Mouse (Mus musculus): ENCODE measurements around the gene Eif4g3.

Eif4g3 gene

DNA sequence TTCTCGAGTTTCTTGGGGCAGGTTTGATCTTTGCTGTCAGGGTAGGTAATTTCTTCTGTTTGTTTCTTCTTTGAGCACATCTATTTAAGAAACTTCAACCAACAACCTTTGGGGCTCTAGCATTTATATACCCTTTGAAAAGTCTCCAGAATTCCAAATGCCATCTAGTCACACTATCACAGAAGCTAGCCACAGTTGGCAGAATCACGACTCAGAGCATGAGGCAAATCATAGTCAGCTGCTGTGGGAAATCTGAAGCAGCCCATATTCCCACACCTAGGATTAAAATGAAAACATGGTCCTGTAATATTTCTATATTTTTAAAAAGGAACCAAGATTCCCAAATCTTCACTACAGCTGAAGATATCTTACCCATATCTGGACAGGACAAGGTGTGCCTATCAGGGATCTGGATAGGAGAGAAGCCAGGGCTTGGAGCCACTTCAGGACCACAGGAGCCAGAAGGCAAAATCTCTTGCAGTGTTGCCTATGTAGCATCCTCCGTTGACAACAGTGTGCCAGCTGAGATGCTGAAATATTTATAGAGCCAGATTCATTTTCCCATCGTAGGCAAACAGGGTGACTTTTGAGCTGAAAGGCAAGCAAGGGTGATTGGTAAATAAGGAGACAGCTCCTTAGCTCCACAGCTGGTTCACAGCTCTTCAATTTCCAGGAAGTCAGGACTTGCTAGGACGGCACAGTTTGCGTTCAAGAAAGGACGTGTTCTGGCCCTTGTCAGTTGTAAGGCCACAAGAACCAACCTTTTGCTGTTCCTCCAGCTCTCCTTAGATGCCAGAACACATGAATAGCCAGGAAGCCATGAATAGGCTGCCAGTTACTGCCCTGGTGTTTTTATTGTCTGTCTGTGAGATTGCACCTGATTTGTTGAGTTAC is 70.8 kb downstream of the Eif4g3 start:
- no peak for DNase-seq (ENCODE audit: low spot score in 2 of 2)

DNA sequence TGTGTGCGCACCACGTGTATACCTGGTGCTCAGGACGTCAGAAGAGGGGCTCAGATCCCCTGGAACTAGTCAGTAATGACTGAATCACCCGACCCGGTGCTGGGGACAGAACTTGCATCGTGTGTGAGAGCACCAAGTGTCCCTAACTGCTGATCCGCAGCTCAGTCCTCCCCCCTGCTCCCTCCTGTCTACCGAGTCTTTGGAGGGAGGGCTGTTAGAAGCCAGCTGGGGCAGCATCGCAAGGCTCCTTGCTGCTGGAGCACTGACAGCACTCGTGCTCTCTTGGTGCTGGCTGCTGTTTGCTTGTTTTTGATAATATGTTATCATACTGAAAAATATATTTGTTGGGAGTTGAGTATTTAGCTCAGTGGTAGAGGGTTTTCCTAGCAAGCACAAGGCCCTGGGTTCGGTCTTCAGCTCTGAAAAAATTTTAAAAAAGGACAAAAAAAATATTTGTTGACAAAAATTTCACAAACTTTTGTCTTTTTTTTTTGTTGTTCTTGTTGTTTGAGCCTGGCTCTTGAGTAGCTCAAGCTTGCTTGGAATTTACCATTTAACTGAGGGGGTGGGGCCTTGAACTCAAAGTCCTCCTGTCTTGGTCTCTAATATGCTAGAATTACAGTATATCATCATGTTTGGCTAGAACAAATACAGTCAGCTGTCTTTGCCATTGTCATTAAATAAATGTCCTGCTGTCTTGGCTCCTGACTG is 72.2 kb downstream of the Eif4g3 start:
- no peak for DNase-seq (ENCODE audit: low spot score in 2 of 2)

DNA sequence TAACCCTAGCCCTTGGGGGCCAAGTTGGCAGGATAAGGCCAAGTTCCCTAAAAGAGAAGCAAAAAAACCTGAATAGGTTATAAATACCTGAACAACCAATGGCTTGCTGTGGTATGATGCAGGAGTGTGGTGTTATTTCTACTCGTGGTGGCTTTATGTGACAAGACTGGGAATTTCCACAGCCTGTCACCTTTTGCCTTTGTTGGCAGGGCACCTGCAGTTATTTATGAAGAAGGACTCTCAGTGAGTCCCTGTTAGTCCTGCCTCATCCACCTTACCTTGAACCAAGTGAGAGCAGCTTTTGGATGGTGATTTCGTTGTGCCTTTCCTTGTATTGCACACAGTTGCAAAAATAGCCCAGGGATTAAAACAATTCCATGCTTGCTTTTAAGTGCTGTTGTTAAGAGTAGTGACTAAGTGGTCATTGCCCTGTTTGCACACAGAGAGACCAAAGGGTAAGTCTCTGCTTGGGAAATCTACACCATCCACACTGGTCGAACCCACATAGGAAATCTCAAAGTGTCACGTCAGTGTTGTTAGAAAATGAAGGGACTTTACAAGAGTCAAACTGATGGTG is 72.9 kb downstream of the Eif4g3 start:
- DNase-seq (ENCODE audit: low spot score in 2 of 2): no peak

DNA sequence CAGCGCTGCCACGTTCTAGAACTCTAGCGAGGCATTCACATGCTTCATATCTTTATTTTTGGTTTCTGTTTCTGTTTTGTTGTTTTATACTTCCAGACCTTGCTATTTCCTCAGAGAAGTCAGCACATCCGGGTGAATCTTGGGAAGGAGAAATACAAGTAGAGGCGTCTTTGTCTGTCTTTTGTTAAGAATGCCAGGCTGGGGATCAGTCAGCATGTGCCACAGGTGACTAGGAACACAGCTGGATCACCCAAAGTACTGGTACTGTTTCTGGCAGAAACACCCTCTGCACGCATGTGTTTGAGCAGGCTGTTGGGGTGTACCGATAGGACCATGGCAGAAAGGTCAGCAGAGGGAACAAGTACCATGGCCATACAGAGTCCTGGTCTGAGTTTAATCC is 73.6 kb downstream of the Eif4g3 start:
- no peak for DNase-seq (ENCODE audit: low spot score in 2 of 2)

DNA sequence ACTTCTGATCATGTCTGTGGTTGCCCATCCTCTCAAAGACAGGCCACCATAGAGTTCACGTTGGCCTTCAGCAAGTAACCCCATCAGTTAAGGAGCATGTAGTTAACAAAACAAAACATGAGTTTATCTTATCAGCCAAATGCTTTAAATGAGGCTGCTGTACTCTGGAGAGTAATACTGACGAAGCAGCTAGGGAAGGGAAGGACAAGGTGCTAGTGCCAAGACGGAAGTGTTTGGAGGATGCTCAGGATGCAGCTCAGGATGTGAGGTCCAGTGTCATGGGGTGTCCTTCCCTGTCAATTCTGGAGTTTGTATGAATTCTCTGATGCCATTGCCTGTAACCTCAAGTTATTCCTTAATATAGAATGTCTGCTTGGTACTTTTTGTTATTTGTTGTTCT is 75.0 kb downstream of the Eif4g3 start:
- no peak for DNase-seq (ENCODE audit: low spot score in 2 of 2)

DNA sequence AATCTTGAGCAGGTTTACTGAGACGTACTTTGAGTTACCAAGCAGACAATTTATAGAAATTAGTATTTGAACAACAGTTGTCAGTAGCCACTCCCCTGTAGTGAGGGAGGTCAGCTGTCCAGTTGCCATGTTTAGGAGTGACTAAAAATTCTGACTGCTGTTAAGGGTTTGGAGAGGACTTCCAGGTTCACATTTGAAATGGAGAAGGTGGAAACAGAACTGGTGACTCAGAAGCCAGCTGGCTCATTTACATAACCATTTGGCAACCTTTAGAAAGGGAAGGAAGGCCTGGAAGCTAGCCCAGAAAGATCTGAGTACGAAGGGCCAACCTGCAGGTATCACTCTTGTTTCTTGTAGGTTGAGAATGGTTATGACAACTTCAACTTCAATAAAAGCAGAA is 75.8 kb downstream of the Eif4g3 start:
- peak; percentile 46 to 65 for DNase-seq (ENCODE audit: low spot score in 2 of 2)

DNA sequence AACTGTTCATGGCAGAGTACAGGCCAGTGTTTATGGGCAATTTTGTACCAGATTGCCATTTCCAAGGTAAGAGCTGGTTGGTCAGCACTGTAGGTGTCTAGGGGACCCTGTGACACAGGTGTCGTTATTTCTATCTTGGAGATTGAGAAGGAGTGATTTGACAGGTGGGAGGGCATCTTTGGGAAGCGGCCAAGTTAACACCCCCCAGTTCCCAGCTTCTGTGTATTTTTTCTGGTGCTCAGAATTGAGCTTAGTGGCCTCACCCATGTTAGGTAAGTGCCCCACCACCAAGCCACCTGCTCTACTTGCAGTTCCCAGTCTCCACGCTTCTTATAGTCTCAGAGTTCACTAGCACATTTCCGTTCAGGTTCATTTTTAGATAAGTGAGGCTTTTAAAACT is 76.5 kb downstream of the Eif4g3 start:
- no peak for DNase-seq (ENCODE audit: low spot score in 2 of 2)

DNA sequence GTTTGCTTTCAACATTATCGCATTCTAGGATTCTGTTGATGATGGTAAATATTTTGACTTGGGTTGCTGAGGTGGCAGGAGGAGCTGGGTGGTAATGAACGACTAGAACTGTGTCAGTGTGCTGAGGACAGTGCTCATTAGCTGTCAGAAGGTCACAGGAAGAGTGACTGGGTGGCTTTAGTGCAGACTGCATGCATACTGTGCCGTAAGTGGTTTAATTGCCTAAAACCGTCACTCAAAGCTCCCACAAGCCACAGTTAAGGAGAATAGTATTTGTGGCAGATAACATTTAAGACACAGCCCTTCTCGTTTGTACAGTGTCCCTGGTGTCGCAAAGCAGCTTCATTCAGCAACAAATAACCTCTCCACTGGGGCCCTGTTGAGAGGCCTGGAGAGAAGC is 78.7 kb downstream of the Eif4g3 start:
- DNase-seq (ENCODE audit: low spot score in 2 of 2): no peak

DNA sequence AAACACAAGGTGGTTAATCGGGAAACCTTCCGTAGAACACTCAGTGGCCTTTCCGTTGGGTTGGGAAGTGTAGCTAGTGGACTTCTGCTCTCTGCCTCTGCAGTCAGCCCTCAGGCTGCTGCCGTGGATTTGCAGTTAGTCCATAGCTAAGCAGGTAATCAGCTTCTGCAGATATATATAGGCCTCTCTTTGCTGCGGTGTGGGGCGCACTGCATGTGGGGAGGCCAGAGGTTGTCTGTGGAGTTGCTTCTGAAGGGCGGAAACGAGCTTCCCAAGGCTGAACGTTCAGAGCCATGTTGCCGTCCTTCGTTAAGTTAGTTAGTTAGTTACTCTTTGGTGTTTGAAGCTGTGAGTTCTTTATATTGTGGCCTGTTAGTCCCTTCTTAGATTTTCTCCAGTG is 80.3 kb downstream of the Eif4g3 start:
- no peak for DNase-seq (ENCODE audit: low spot score in 2 of 2)

DNA sequence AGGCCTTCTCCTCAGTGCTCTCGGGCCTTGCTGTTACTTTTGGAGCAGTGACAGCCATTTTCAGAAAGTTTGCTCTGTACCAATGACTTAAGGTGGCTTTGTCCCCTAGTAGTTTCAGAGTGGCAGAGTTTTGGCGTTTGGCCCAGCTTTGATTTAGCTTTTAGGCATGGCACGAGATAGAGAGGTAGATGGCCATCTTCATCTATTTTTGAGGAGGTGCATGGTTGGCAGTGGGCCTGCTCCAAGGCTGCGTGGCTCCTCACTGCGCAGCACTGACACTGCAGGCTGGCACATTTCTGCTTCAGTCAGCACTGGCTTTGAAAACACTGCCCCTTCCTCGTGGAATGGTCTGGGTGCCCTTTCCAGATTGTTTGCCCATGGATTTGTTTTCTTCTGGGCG is 80.7 kb downstream of the Eif4g3 start:
- no peak for DNase-seq (ENCODE audit: low spot score in 2 of 2)

DNA sequence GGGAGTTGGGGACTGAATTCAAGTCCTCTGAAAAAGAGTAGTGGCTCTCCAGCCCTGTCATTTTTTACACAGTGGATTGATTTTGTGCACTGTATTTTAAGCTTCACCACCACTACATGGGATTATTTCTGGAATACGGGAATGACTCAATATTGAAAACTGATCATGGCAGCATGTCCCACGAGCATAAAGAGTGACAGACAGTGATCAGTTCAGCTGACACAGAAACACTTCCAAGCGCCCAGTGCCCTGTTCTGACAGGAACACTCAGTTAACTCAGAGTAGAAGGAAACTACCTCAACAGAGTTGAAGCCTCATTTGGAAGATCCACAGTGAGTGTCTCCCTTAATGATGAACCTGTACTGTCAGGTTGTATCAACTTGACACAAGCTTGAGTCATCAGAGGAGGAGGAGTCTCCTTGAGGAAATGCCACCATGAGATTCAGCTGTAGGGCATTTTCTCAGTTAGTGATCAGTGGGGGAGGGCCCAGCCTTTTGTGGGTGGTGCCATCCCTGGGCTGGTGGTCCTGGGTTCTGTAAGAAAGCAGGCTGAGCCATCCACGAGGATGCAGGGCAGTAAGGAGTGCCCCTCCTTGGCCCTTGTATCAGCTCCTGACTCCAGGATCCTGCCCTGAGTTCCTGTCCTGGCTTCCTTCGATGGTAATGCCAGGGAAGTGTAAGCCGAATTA is 82.2 kb downstream of the Eif4g3 start:
- no peak for DNase-seq (ENCODE audit: low spot score in 2 of 2)

DNA sequence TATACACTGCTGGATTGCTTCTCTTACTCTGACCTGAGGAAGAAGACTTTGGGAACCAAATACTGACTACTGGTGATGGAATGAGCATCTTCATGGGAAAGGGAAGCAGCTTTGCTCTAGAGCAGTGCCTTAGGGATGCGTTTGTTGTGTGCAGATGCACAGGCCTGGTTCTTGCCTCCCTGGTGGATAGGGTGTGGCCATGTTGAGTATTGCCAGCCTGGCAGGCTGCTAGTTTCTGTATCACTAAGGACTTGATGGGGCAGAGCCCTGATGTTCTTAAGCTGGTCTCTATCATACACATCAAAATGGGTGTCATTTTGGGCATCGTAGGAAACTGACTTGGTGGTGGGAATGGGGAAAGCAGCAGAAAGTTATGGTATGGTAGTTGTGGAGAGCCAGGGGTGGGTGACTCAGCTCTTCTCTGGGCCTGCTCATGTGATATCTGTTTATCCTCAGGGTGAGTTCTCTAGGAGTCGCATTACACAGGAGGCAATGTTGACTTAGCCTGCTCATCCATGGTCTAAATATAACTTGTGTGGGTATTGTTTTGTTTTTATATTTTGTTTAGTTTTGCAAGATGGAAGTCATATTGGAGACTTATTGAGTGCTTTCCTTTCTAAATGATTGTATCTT is 85.0 kb downstream of the Eif4g3 start:
- no peak for DNase-seq (ENCODE audit: low spot score in 2 of 2)

DNA sequence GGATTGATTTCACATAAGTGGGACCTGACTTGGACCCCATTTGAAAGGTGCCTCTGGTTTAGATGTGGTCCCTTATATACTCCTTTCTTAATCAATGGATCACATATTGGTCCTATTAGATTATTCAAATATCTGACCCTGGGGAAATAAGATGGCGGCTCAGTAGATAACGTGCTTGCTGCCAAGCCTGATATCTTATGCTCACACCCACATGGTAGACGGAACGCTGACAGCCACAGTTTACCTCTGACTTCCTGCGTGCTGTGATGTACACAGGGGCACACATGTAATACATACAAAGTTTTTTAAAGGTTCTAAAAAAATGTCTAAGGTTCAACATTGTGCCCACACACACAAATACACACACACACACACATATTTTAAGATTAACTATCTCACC is 86.4 kb downstream of the Eif4g3 start:
- DNase-seq (ENCODE audit: low spot score in 2 of 2): no peak

DNA sequence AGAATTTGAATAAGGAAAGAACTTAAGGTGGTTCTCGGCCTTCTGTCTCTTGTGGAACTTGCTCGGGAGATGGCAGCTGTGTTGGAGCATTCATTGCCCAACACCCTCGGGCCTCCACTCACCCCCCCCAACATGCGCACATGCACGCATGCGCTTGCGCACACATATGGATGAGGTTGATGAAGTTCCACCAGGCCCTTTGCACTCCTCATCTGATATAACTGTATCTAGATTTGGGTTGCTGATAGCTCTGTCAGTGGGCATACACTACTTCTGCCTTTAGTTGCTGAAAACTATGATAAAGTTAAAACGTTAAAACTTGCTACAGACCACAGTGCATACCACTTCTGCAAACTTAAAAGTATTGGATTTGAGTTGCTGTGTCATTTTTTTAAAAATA is 89.6 kb downstream of the Eif4g3 start:
- no peak for DNase-seq (ENCODE audit: low spot score in 2 of 2)

DNA sequence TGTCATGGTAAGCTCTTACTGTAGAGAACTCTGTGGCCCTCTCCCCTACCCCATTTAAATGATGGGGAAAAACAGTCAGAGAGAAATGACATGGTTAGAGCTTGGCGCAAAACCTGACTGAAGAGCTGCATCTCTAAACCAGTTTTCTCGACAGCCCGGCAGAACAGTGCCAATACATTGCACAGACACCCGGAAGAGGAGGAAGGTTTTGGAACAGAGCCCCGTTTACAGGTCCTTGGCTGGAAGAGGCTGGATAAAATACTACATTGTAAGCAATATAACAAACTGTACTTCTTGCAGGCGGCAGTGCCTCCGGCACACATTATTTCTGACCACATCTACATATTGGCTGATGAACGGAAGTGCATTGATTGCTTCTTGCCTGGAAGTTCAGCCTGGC is 91.3 kb downstream of the Eif4g3 start:
- no peak for DNase-seq (ENCODE audit: low spot score in 2 of 2)

DNA sequence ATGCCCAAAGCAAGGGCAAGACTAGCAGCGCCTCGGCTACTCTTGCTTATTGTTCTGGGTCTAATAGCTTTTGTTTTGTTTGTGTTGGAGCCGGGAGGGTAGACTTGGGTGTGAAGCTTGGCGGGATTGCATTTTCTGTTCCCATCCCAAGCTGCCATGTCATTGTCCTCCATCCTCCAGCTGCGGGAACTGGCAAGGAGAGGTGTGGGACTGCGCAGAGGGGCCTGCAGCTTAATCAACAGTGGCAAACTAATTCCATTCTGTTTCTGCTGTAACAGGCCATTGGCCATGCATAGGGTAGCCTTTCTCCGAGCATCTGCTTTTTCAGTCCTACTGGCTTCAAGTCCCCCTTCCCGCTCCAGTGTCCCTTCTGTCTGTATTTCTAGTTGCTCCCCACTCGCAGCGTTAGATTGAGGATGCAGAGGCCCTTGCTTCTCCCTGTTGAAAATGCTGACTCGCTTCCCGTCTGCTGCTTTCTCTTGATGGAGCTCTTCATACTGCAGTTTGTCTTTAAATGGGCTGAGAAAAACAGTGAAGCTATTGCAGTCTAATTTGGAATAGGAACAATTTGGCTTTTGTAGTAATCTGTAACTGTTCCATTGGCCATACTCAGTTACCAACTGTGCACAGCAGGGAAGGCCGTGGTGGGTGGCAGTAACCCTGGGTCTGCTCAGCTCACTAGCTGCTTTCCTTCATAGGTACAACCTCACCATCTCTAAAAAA is 92.2 kb downstream of the Eif4g3 start:
- peak in 1 of 2 experiments; percentile 20 for DNase-seq (ENCODE audit: low spot score in 2 of 2)

DNA sequence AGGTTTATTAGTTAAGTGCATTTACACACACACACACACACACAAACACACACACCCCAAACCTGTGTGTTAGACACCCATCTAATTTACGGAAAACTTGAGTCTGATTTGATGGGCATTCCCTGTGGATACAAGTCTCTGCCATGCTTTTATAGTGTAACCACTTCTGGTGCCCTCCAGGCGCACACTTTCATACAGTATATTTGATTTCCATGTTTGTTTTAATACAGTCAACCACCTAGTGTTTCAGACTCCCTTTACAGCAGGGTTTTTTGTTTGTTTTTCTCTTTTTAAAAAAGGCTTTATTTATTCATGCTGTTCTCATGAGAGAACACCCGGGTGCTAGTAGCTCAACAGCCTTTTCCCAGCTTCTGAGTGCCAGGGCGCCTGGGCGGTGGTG is 94.1 kb downstream of the Eif4g3 start:
- DNase-seq (ENCODE audit: low spot score in 2 of 2): no peak

DNA sequence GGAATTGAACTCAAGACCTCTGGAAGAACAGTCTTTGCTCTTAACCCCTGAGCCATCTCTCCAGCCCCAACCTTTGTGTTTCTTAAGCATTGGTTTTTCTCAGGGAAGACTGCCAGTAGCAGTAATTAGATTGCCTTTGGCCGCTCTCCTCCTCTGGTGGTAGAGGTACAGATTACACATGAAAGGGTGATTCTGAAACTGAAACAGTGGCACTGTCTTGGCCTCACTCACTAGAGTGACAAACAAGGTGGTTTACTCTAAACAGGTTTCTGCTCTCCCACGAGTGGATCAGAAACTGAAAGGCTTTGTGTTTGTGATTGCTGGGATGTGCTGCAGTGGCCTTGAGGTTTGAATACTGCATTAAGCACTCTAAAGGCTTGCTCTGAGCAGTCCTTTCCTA is 96.7 kb downstream of the Eif4g3 start:
- no peak for DNase-seq (ENCODE audit: low spot score in 2 of 2)

DNA sequence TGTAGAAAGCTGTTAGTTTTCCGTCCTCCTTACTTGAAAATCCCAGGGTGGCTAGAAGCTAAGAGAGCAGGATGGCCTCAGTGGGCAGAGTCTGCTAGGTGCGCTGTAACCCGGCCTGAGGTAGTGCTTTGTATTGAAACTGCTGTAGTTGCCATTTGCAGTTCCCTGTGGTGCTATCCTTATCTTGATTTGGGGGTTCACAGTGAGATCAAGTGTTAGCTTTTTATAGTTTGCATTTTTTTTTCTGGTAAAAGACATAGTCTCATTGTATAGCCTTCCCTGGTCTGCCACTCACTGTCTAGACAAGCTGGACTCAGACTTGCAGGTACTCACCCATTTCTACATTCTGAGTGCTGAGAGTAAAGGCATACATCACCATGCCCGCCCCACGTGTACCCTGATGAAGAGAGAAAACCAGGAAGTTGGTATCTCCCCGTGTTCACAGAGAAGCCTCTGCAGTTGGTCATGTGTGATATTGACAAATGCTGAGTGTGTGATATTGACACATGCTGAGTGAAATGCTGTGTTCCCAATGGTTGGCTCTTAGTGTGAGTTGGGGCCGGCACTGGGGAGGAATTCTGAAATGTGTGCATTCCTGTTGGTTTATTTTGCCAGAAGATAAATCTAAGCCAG is 98.9 kb downstream of the Eif4g3 start:
- DNase-seq (ENCODE audit: low spot score in 2 of 2): peak in 1 of 2 experiments; percentile 7

DNA sequence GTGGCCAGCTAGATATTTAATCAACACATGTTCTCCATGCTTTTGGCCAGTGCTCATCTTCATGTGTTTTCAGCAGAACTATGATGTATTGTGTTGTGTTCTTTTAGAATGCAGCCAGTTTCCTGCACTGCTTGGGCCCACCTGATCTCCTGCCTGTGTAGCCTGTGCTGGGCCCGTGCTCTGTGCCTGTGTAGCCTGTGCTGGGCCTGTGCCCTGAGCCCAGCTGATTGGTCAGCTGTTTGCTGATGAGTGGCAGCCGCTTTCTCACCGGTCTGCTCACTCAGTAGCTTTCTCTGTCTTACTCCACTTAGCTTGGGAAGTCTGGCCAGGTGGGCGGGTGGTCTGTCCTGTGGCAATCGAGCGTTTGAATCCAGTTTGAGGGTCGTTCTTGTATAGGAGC is 107.6 kb downstream of the Eif4g3 start:
- DNase-seq (ENCODE audit: low spot score in 2 of 2): no peak

DNA sequence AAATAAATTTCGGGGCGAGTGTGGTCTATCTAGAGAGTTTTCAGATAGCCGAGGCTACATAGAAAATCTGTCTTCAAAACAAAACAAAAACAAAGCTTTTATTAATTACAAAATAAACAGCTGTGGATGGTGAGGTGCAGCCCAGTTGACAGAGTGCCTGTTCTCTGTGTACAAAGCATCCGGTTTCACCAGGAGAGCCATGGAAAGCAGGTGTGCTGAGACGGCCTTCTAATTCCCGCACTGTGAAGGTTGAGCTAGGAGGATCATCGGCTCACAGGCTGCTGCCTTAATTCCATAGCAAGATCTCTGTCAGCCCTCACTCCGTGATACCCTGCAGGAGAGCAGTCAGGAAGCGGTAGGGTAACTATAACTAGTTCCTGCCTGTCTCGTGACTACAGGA is 109.0 kb downstream of the Eif4g3 start:
- no peak for DNase-seq (ENCODE audit: low spot score in 2 of 2)
